ENCODE assay signal across 17 mouse cellular contexts in genomic region chr8:92505552-92506281, GRCm38 (mm10).
DNase-seq lines count a peak whose midpoint lies in the region; ATAC-seq lines count a peak whose summit lies in the region.
"Had no signal": no experiment of that assay in that cellular context is flagged by ENCODE, and none has a peak within 500 bp of the region (broad histone marks: within the 10 kb centered on the region; RNA-seq: fewer than 3 reads in every experiment).

No protein-coding gene starts in this region.

- WGBS in embryonic facial prominence, embryonic 15.5 days = 25% methylated on average over 7 of the region's 7 CpGs
- WGBS in limb, embryonic 15.5 days = 20% methylated on average over 7 of the region's 7 CpGs

- no peaks in the 10 kb centered on the region for H3K9me3 ChIP-seq in embryonic facial prominence, embryonic 15.5 days (replicated peaks)
- no peaks in the 10 kb centered on the region for H3K9me3 ChIP-seq in limb, embryonic 15.5 days
- H3K9me3 ChIP-seq: hindbrain, embryonic 13.5 days; neural tube, embryonic 15.5 days had no signal

- H3K9ac ChIP-seq in embryonic facial prominence, embryonic 15.5 days = no peak overlapping the region
- no peak overlapping the region for H3K9ac ChIP-seq in limb, embryonic 15.5 days
- H3K9ac ChIP-seq: hindbrain, embryonic 13.5 days; liver, embryonic 14.5 days; neural tube, embryonic 15.5 days had no signal

- H3K27ac ChIP-seq in embryonic facial prominence, embryonic 15.5 days (replicated peaks) = peak overlapping the region; percentile 68
- H3K27ac ChIP-seq in limb, embryonic 15.5 days = peak overlapping the region; percentile 76
- H3K27ac ChIP-seq: hindbrain, embryonic 13.5 days; layer of hippocampus, adult 2 months; liver, embryonic 14.5 days; neural tube, embryonic 15.5 days had no signal

- DNase-seq in kidney, postnatal 10 days = peak; percentile 22
- DNase-seq in kidney, postnatal 25 days = no peak
- DNase-seq in retina, postnatal 1 day = peak; percentile 20
- DNase-seq in retina, embryonic 14.5 days (ENCODE audit: low spot score) = no peak
- DNase-seq in frontal cortex, postnatal 36 days (ENCODE audit: low spot score in 2 of 2) = no peak
- DNase-seq: gastrocnemius, postnatal 14 days; kidney, adult 9 months; layer of hippocampus, postnatal 36 days; lung, postnatal 14 days had no signal

- no peak overlapping the region for H3K4me2 ChIP-seq in embryonic facial prominence, embryonic 15.5 days (replicated peaks)
- no peak overlapping the region for H3K4me2 ChIP-seq in limb, embryonic 15.5 days
- H3K4me2 ChIP-seq: hindbrain, embryonic 13.5 days; neural tube, embryonic 15.5 days had no signal

- peaks cover 22% of the 10 kb centered on the region for H3K4me1 ChIP-seq in embryonic facial prominence, embryonic 15.5 days
- H3K4me1 ChIP-seq in limb, embryonic 15.5 days = peaks cover 34% of the 10 kb centered on the region
- H3K4me1 ChIP-seq: neural tube, embryonic 15.5 days had no signal

- H3K4me3 ChIP-seq in embryonic facial prominence, embryonic 15.5 days (replicated peaks) = no peak overlapping the region
- no peak overlapping the region for H3K4me3 ChIP-seq in limb, embryonic 15.5 days
- H3K4me3 ChIP-seq: hindbrain, embryonic 13.5 days; layer of hippocampus, adult 2 months; neural tube, embryonic 15.5 days had no signal

- no peaks in the 10 kb centered on the region for H3K36me3 ChIP-seq in embryonic facial prominence, embryonic 15.5 days
- no peaks in the 10 kb centered on the region for H3K36me3 ChIP-seq in limb, embryonic 15.5 days
- H3K36me3 ChIP-seq: hindbrain, embryonic 13.5 days; neural tube, embryonic 15.5 days had no signal

- no peaks in the 10 kb centered on the region for H3K27me3 ChIP-seq in embryonic facial prominence, embryonic 15.5 days
- H3K27me3 ChIP-seq in limb, embryonic 15.5 days = no peaks in the 10 kb centered on the region
- H3K27me3 ChIP-seq: hindbrain, embryonic 13.5 days; neural tube, embryonic 15.5 days had no signal

- peak; percentile 81 for ATAC-seq in embryonic facial prominence, embryonic 15.5 days (ENCODE audit: insufficient number of reproducible peaks, low FRiP score, low TSS enrichment, low read depth)
- ATAC-seq in limb, embryonic 15.5 days (ENCODE audit: insufficient number of reproducible peaks, low FRiP score, low TSS enrichment, low read depth) = peak; percentile 84
- ATAC-seq: forebrain, embryonic 14.5 days; inflammation-experienced regulatory T-cells, adult 6 months had no signal

Comparison
In these comparisons a context has a peak if more than half of its experiments do, and no peak if none do; other contexts are left out.
1. DNase-seq: peak in kidney, postnatal 10 days (single experiment) and retina, postnatal 1 day (single experiment); none in kidney, postnatal 25 days (0 of 2), retina, embryonic 14.5 days (single experiment) and frontal cortex, postnatal 36 days (0 of 2).